Mouse (Mus musculus): ENCODE results near the gene Tex36. TPM values are rescaled to one million over a fixed set of nuclear protein-coding genes. Genes with fewer than 3 reads are reported as not detected.

The Tex36 gene
- polyA plus RNA-seq, 1 experiment from 2014 or later = not detected

GRCm38 (mm10) chr7:133544966-133545365, 57.0 kb downstream of the Tex36 start:
- Histone ChIP-seq H3K4me1 (replicated peaks; ENCODE audit: control insufficient read depth, insufficient read depth, low read length) (no peaks in the 10 kb centered on the region), H3K9ac (ENCODE audit: low read length) (no peak overlapping the region), H3K4me2 (ENCODE audit: low read depth, low read length) (no peak overlapping the region), H3K36me3 (ENCODE audit: control insufficient read depth, insufficient read depth, low read length) (no peaks in the 10 kb centered on the region), H3K4me3 (ENCODE audit: low read length) (no peak overlapping the region), H3K9me3 (ENCODE audit: control insufficient read depth, low read length) (no peaks in the 10 kb centered on the region), H3K27ac (ENCODE audit: low read length) (no peak overlapping the region), H3K27me3 (ENCODE audit: control insufficient read depth, insufficient read depth, low read depth, low read length) (no peaks in the 10 kb centered on the region)
- WGBS = 38% methylated on average over 2 of the region's 2 CpGs
- ATAC-seq (ENCODE audit: low read depth) = no peak

- no peak for ATAC-seq (ENCODE audit: low read depth)
Measured at GRCm38 (mm10) chr7:133543131-133543530, 58.8 kb downstream of the Tex36 start.

GRCm38 (mm10) chr7:133537366-133537765, 64.6 kb downstream of the Tex36 start:
- H3K4me2 ChIP-seq (ENCODE audit: low read depth, low read length) = no peak overlapping the region
- H3K27me3 ChIP-seq (ENCODE audit: control insufficient read depth, insufficient read depth, low read depth, low read length) = no peaks in the 10 kb centered on the region
- H3K27ac ChIP-seq (ENCODE audit: low read length) = no peak overlapping the region
- H3K36me3 ChIP-seq (ENCODE audit: control insufficient read depth, insufficient read depth, low read length) = no peaks in the 10 kb centered on the region
- no peak for ATAC-seq (ENCODE audit: low read depth)
- no peak overlapping the region for H3K4me3 ChIP-seq (ENCODE audit: low read length)
- H3K9me3 ChIP-seq (ENCODE audit: control insufficient read depth, low read length) = no peaks in the 10 kb centered on the region
- no peak overlapping the region for H3K9ac ChIP-seq (ENCODE audit: low read length)
- 58% methylated on average over 4 of the region's 4 CpGs for WGBS
- no peaks in the 10 kb centered on the region for H3K4me1 ChIP-seq (replicated peaks; ENCODE audit: control insufficient read depth, insufficient read depth, low read length)

More at GRCm38 (mm10) chr7:133543131-133543530, 58.8 kb downstream of the Tex36 start:
- no peak overlapping the region for H3K9ac ChIP-seq (ENCODE audit: low read length)
- no peaks in the 10 kb centered on the region for H3K4me1 ChIP-seq (replicated peaks; ENCODE audit: control insufficient read depth, insufficient read depth, low read length)
- H3K36me3 ChIP-seq (ENCODE audit: control insufficient read depth, insufficient read depth, low read length) = no peaks in the 10 kb centered on the region
- no peaks in the 10 kb centered on the region for H3K27me3 ChIP-seq (ENCODE audit: control insufficient read depth, insufficient read depth, low read depth, low read length)
- H3K9me3 ChIP-seq (ENCODE audit: control insufficient read depth, low read length) = no peaks in the 10 kb centered on the region
- 87% methylated on average over 4 of the region's 4 CpGs for WGBS
- H3K27ac ChIP-seq (ENCODE audit: low read length) = no peak overlapping the region
- no peak overlapping the region for H3K4me3 ChIP-seq (ENCODE audit: low read length)
- H3K4me2 ChIP-seq (ENCODE audit: low read depth, low read length) = no peak overlapping the region

Other genes starting within 250 kb of the Tex36 start
- 18.5 and 19.9 TPM in 2 replicates for gene Edrf1, start 35.4 kb upstream of the Tex36 start, polyA plus RNA-seq (2015; fragmentation: Nextera tagmentation; extraction: Ambion mirVana)
- not detected in 2 replicates for gene Mmp21, start 77.9 kb upstream of the Tex36 start, polyA plus RNA-seq (2015; fragmentation: Nextera tagmentation; extraction: Ambion mirVana)
- gene Bccip, start 107.2 kb upstream of the Tex36 start, polyA plus RNA-seq (2015; fragmentation: Nextera tagmentation; extraction: Ambion mirVana) = 147 and 151 TPM in 2 replicates
- 25.9 and 30.7 TPM in 2 replicates for gene Uros, start 107.9 kb upstream of the Tex36 start, polyA plus RNA-seq (2015; fragmentation: Nextera tagmentation; extraction: Ambion mirVana)
- gene Fank1, start 174.7 kb upstream of the Tex36 start, polyA plus RNA-seq (2015; fragmentation: Nextera tagmentation; extraction: Ambion mirVana) = 2.7 and 3.1 TPM in 2 replicates
- 27.7 and 29.2 TPM in 2 replicates for gene Dhx32, start 180.6 kb upstream of the Tex36 start, polyA plus RNA-seq (2015; fragmentation: Nextera tagmentation; extraction: Ambion mirVana)